Mouse (Mus musculus) kidney, adult 10 weeks (tissue): Measurements from ENCODE around the gene Chst7. TPM values are rescaled to one million over a fixed set of nuclear protein-coding genes. Genes with fewer than 3 reads are reported as not detected.

Experiments used
- polyA plus RNA-seq: library from polyadenylated mRNA; stranded (reverse); fragments of 350-450 nt; fragmentation: Illumina TruSeq; extraction: RNeasy Lipid Tissue Mini Kit (QIAGEN cat#74804); gene quantifications from one replicate; pipeline ENCODE4 v1.2.3, GENCODE M21; 2014; ENCODE audit warnings: low read depth, low replicate concordance

Gene Chst7
- 1.1 TPM for polyA plus RNA-seq

GRCm38 (mm10) chrX:20059381-20059971, at the start of gene Chst7:
Gene Chst7, plus strand, starts transcription at chrX:20059560.

Other genes starting within 250 kb of the Chst7 start
- gene Slc9a7, start 232.2 kb downstream of the Chst7 start, polyA plus RNA-seq: 3.4 TPM